Mouse (Mus musculus) liver, embryonic 14.5 days (tissue): ENCODE measurements at regions not wholly inside any gene's neighbourhood (a gene's known extent, or its start where the extent isn't known, plus 50 kb on each side); places are given as distances from the start of the nearest gene placed in this dataset. TPM values are rescaled to one million over a fixed set of nuclear protein-coding genes. Genes with fewer than 3 reads are reported as not detected.

ENCODE experiments used
- ATAC-seq: fragments of 200-750 bp; cut with Nextera tagmentation; 2 replicates; pipeline ENCODE4 v1.8.0; 2017; ENCODE audit warnings: moderate number of reproducible peaks, mild to moderate bottlenecking, moderate library complexity; ENCODE audit not compliant: insufficient read depth
- DNase-seq, 3 experiments: peaks; one replicate each; pipeline ENCODE4 v3.0.0-alpha.2; 2012 to 2013; ENCODE audit warnings: low read depth in 3 of 3, low spot score in 3 of 3
- H3K27ac ChIP-seq: fragments of 300-500 bp; sonication (generic); 2 replicates; pipeline ENCODE4 v1.5.1; 2014; ENCODE audit warnings: moderate library complexity, mild to moderate bottlenecking, control low read depth, inconsistent platforms
- H3K27me3 ChIP-seq: fragments of 300-500 bp; sonication (generic); 2 replicates; pipeline ENCODE4 v1.6.1; 2014; ENCODE audit warnings: mild to moderate bottlenecking, low read length, moderate library complexity; ENCODE audit not compliant: control insufficient read depth, insufficient read depth
- H3K36me3 ChIP-seq: fragments of 300-500 bp; sonication (generic); replicated peaks from 2 replicates; pipeline ENCODE4 v1.6.1; 2014; ENCODE audit warnings: low read depth; ENCODE audit not compliant: control insufficient read depth, insufficient read depth
- H3K4me1 ChIP-seq, 2 experiments: fragments of 200-500 bp in 1 of 2; fragments of 300-500 bp in 1 of 2; sonication (generic) in 1 of 2; replicated peaks; 2 replicates each; pipeline ENCODE4 v1.6.1; 2012 to 2014; ENCODE audit warnings: antibody characterized with exemption in 1 of 2, inconsistent platforms in 1 of 2, low read length in 1 of 2; ENCODE audit not compliant: control insufficient read depth in 2 of 2, insufficient read depth in 2 of 2
- H3K4me2 ChIP-seq: fragments of 300-500 bp; sonication (generic); 2 replicates; pipeline ENCODE4 v1.6.1; 2014; ENCODE audit warnings: low read depth, mild to moderate bottlenecking, control low read depth, moderate library complexity
- H3K4me3 ChIP-seq, 2 experiments: fragments of 200-500 bp in 1 of 2; fragments of 300-500 bp in 1 of 2; sonication (generic) in 1 of 2; 2 replicates each; pipeline ENCODE4 v1.5.1; 2012 to 2014; ENCODE audit warnings: low read depth in 2 of 2, low read length in 2 of 2, mild to moderate bottlenecking in 2 of 2, control low read depth in 1 of 2, inconsistent platforms in 1 of 2, moderate library complexity in 1 of 2; ENCODE audit not compliant: insufficient read depth in 1 of 2
- H3K9ac ChIP-seq: fragments of 300-500 bp; sonication (generic); replicated peaks from 2 replicates; pipeline ENCODE4 v1.6.1; 2014; ENCODE audit warnings: mild to moderate bottlenecking, control low read depth, moderate library complexity
- H3K9me3 ChIP-seq: fragments of 300-500 bp; sonication (generic); 2 replicates; pipeline ENCODE4 v1.6.1; 2016; ENCODE audit warnings: low read length, mixed read lengths; ENCODE audit not compliant: control insufficient read depth
- CTCF ChIP-seq: IDR thresholded peaks from 2 replicates; pipeline ENCODE4 v1.5.1; 2016; ENCODE audit warnings: antibody characterized with exemption, low read depth, control low read depth
- EP300 ChIP-seq: IDR thresholded peaks from 2 replicates; pipeline ENCODE4 v1.6.1; 2016; ENCODE audit warnings: antibody characterized with exemption, low read depth
- WGBS: fragments of 180-500 bp; shearing (Covaris S2); extraction: QIAGEN DNeasy Blood & Tissue Kit; methylation state at CpG from one replicate; pipeline ENCODE4 v1.1.7; 2014; ENCODE audit not compliant: insufficient replicate concordance; 5-methylcytosine and 5-hydroxymethylcytosine counted together
- microRNA counts: library from miRNA; unstranded; fragments of <30 nt; microRNA quantifications from one replicate; lab custom pipeline; 2016
- microRNA-seq: library from miRNA; unstranded; fragments of <30 nt; microRNA quantifications from one replicate; pipeline ENCODE4, GENCODE M21; 2016

DNA sequence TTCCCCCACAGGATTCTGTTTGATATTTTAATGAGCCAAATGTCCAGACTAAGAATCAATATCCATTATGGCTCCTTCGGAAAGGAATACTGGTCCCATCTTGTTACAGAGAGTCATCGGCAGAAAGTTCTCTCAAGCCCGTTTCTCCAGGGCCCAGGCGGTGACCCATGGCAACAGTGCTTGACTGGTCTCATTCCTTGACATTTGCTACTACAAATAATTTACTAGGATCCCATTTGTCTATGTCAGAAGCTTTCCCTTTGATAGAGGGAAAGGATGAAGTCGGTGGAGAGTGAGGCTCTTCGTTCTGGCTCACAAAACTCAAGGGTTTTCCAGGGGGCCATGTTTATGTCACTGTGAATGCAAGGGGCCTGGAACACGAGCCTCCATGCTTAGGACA lies 52.0 kb upstream of the Gadl1 start:
- WGBS: 66% methylated on average over 7 of the region's 7 CpGs
- Histone ChIP-seq H3K4me2 (no peak overlapping the region), H3K4me1 (no peaks in the 10 kb centered on the region), H3K9ac (no peak overlapping the region), H3K27me3 (no peaks in the 10 kb centered on the region), H3K9me3 (no peaks in the 10 kb centered on the region), H3K36me3 (no peaks in the 10 kb centered on the region), H3K27ac (no peak overlapping the region), H3K4me3 (no peak overlapping the region)
- no peak for ATAC-seq
- TF ChIP-seq EP300 (no peak), CTCF (no peak)
- DNase-seq: no peak

DNA sequence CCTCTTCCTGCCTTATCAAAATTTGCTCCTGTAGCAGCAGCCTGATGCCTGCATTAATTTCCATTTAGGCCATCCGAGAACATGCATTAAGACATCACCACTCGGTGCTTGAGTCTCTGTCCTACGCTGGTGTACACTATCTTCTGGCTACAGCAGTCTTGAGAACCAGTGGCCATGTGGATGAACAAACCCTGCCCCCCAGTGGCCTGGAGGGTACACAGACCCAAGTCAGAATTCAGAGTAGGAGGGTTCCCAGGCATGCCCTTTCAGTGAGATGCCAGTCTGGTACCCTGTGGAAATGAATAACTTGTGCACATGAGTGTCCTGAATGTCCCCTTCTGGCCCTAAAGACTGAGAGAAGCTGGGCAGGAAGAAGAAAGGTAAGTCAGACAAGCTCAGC lies 50.4 kb upstream of the Gadl1 start:
- no peaks in the 10 kb centered on the region for H3K9me3 ChIP-seq
- no peak overlapping the region for H3K4me3 ChIP-seq
- no peaks in the 10 kb centered on the region for H3K4me1 ChIP-seq
- 43% methylated on average over 3 of the region's 3 CpGs for WGBS
- H3K36me3 ChIP-seq: no peaks in the 10 kb centered on the region
- DNase-seq (no peak), ATAC-seq (no peak)
- H3K27me3 ChIP-seq: no peaks in the 10 kb centered on the region
- H3K9ac ChIP-seq: no peak overlapping the region
- no peak overlapping the region for H3K27ac ChIP-seq
- TF ChIP-seq CTCF: peak; percentile 38
- no peak for TF ChIP-seq EP300
- H3K4me2 ChIP-seq: no peak overlapping the region

MicroRNAs in the stretch of these regions (microRNA counts, 519-probe panel; counts per million panel counts)
- 69.9 counts per million for microRNA mmu-miR-467h+mmu-miR-669d+mmu-miR-669l (lab: Ali Mortazavi, UCI)

Small RNA genes lying in the stretch of these regions (microRNA-seq; reads per million reads assigned to microRNA genes)
- gene Gm22243 (not detected), gene Gm25510 (not detected), gene Gm26303 (not detected), gene Mir467h (not detected)
